In genomic region chr8:120678447-120678846, GRCm38 (mm10) we compare ENCODE assay signal across 1 mouse cellular context.
TF ChIP-seq lines count a peak whose summit lies in the region.

No protein-coding gene starts in this region.

TF ChIP-seq in MEL, 35 proteins besides CTCF, POLR2A, EP300 and RAD21 (continued from another document):
- TF ChIP-seq MEF2A (IDR thresholded peaks at IDR 0.05; ENCODE audit: extremely low read depth, insufficient replicate concordance, low read depth, low read length, poor library complexity, severe bottlenecking) (no peak), UBTF (IDR thresholded peaks at IDR 0.05; ENCODE audit: borderline replicate concordance, insufficient read depth, low read depth, low read length) (no peak), ZC3H11A (IDR thresholded peaks at IDR 0.05; ENCODE audit: low read depth, low read length) (peak; percentile 28; the same call in 1 of the 2 replicates), RCOR1 (IDR thresholded peaks at IDR 0.05; ENCODE audit: low read depth, low read length) (0 out of 2 replicates have a peak, but pooled peaks have one; percentile 17), POLR2AphosphoS2 (IDR thresholded peaks at IDR 0.05; ENCODE audit: low read length) (no peak), MYC (IDR thresholded peaks at IDR 0.05; ENCODE audit: low read depth, low read length) (no peak), JUND (IDR thresholded peaks at IDR 0.05; ENCODE audit: low read depth, low read length) (no peak), NELFE (IDR thresholded peaks at IDR 0.05; ENCODE audit: low read depth, low read length) (no peak), CHD2 (IDR thresholded peaks at IDR 0.05; ENCODE audit: low read length) (no peak)
